17 mouse cellular contexts compared by ENCODE assay signal in genomic region chr17:45402601-45403000, GRCm38 (mm10). TPM values are rescaled to one million over a fixed set of nuclear protein-coding genes. Genes with fewer than 3 reads are reported as not detected.
DNase-seq lines count a peak whose midpoint lies in the region; ATAC-seq and TF ChIP-seq lines count a peak whose summit lies in the region.
"Had no signal": no experiment of that assay in that cellular context is flagged by ENCODE, and none has a peak within 500 bp of the region (broad histone marks: within the 10 kb centered on the region; RNA-seq: fewer than 3 reads in every experiment).

No protein-coding gene starts in this region.

- H3K4me3 ChIP-seq in embryonic facial prominence, embryonic 12.5 days = no peak overlapping the region
- H3K4me3 ChIP-seq in embryonic facial prominence, embryonic 10.5 days = no peak overlapping the region
- H3K4me3 ChIP-seq in lung, embryonic 14.5 days (ENCODE audit: low read depth, low read length) = no peak overlapping the region
- H3K4me3 ChIP-seq in kidney, embryonic 15.5 days (replicated peaks) = no peak overlapping the region
- H3K4me3 ChIP-seq in stomach, embryonic 16.5 days (replicated peaks; ENCODE audit: low read length) = no peak overlapping the region
- no peak overlapping the region for H3K4me3 ChIP-seq in forebrain, embryonic 13.5 days
- H3K4me3 ChIP-seq: forebrain, embryonic 15.5 days; intestine, embryonic 15.5 days; layer of hippocampus, adult 2 months; limb, embryonic 15.5 days; neural tube, embryonic 12.5 days had no signal

- H3K4me2 ChIP-seq in embryonic facial prominence, embryonic 12.5 days (replicated peaks) = no peak overlapping the region
- H3K4me2 ChIP-seq in lung, embryonic 14.5 days = no peak overlapping the region
- H3K4me2 ChIP-seq in kidney, embryonic 15.5 days = no peak overlapping the region
- H3K4me2 ChIP-seq in stomach, embryonic 16.5 days (ENCODE audit: low read depth, low read length) = no peak overlapping the region
- no peak overlapping the region for H3K4me2 ChIP-seq in forebrain, embryonic 13.5 days
- H3K4me2 ChIP-seq: forebrain, embryonic 15.5 days; intestine, embryonic 15.5 days; limb, embryonic 15.5 days; neural tube, embryonic 12.5 days had no signal

- no peak for ATAC-seq in embryonic facial prominence, embryonic 12.5 days (ENCODE audit: insufficient number of reproducible peaks, insufficient read depth, low FRiP score, low TSS enrichment)
- ATAC-seq in lung, embryonic 14.5 days (ENCODE audit: insufficient read depth) = no peak
- ATAC-seq in kidney, embryonic 15.5 days (replicated peaks; ENCODE audit: low FRiP score) = no peak
- ATAC-seq in stomach, embryonic 16.5 days (ENCODE audit: insufficient read depth, low FRiP score) = 0 out of 2 replicates have a peak, but pooled peaks have one; percentile 21
- ATAC-seq in forebrain, embryonic 13.5 days = no peak
- ATAC-seq: intestine, embryonic 15.5 days had no signal

- H3K36me3 ChIP-seq in embryonic facial prominence, embryonic 12.5 days = peaks cover 44% of the 10 kb centered on the region
- H3K36me3 ChIP-seq in embryonic facial prominence, embryonic 10.5 days (replicated peaks) = peaks cover 92% of the 10 kb centered on the region
- H3K36me3 ChIP-seq in lung, embryonic 14.5 days (ENCODE audit: insufficient read depth) = peaks cover 68% of the 10 kb centered on the region
- H3K36me3 ChIP-seq in kidney, embryonic 15.5 days = peaks cover 82% of the 10 kb centered on the region
- H3K36me3 ChIP-seq in stomach, embryonic 16.5 days (ENCODE audit: control insufficient read depth, insufficient read depth, low read length) = peaks cover 17% of the 10 kb centered on the region
- peaks cover 70% of the 10 kb centered on the region for H3K36me3 ChIP-seq in forebrain, embryonic 13.5 days (ENCODE audit: poor library complexity, severe bottlenecking)

- no peak for TF ChIP-seq CTCF in lung, embryonic 14.5 days (IDR thresholded peaks at IDR 0.05; ENCODE audit: low read depth)

- WGBS in embryonic facial prominence, embryonic 12.5 days = 53% methylated on average over 3 of the region's 3 CpGs
- 75% methylated on average over 3 of the region's 3 CpGs for WGBS in embryonic facial prominence, embryonic 10.5 days
- 56% methylated on average over 3 of the region's 3 CpGs for WGBS in lung, embryonic 14.5 days
- 69% methylated on average over 3 of the region's 3 CpGs for whole genome bisulfite sequencing in kidney, embryonic 15.5 days
- 48% methylated on average over 3 of the region's 3 CpGs for WGBS in stomach, embryonic 16.5 days
- WGBS in forebrain, embryonic 13.5 days = 84% methylated on average over 3 of the region's 3 CpGs

- no peak overlapping the region for H3K9ac ChIP-seq in embryonic facial prominence, embryonic 12.5 days
- no peak overlapping the region for H3K9ac ChIP-seq in lung, embryonic 14.5 days
- no peak overlapping the region for H3K9ac ChIP-seq in kidney, embryonic 15.5 days
- H3K9ac ChIP-seq in stomach, embryonic 16.5 days (ENCODE audit: low read length) = no peak overlapping the region
- no peak overlapping the region for H3K9ac ChIP-seq in forebrain, embryonic 13.5 days
- H3K9ac ChIP-seq: forebrain, embryonic 15.5 days; intestine, embryonic 15.5 days; limb, embryonic 15.5 days; neural tube, embryonic 12.5 days had no signal

- H3K9me3 ChIP-seq in embryonic facial prominence, embryonic 12.5 days = no peaks in the 10 kb centered on the region
- H3K9me3 ChIP-seq in embryonic facial prominence, embryonic 10.5 days = no peaks in the 10 kb centered on the region
- H3K9me3 ChIP-seq in lung, embryonic 14.5 days (ENCODE audit: low read depth, low read length) = no peaks in the 10 kb centered on the region
- no peaks in the 10 kb centered on the region for H3K9me3 ChIP-seq in kidney, embryonic 15.5 days (replicated peaks)
- no peaks in the 10 kb centered on the region for H3K9me3 ChIP-seq in stomach, embryonic 16.5 days (replicated peaks; ENCODE audit: control insufficient read depth, low read length)
- H3K9me3 ChIP-seq in forebrain, embryonic 13.5 days (replicated peaks) = no peaks in the 10 kb centered on the region
- H3K9me3 ChIP-seq: forebrain, embryonic 15.5 days; intestine, embryonic 15.5 days; limb, embryonic 15.5 days; neural tube, embryonic 12.5 days had no signal

- peak overlapping the region; percentile 37; the same call in 1 of the 2 replicates for H3K27ac ChIP-seq in embryonic facial prominence, embryonic 12.5 days
- no peak overlapping the region for H3K27ac ChIP-seq in embryonic facial prominence, embryonic 10.5 days (replicated peaks)
- H3K27ac ChIP-seq in lung, embryonic 14.5 days (ENCODE audit: low read depth) = no peak overlapping the region
- H3K27ac ChIP-seq in kidney, embryonic 15.5 days = peak overlapping the region; percentile 45; the same call in 1 of the 2 replicates
- H3K27ac ChIP-seq in stomach, embryonic 16.5 days (ENCODE audit: low read length) = no peak overlapping the region; the same call in 1 of the 2 replicates
- no peak overlapping the region for H3K27ac ChIP-seq in forebrain, embryonic 13.5 days
- H3K27ac ChIP-seq: forebrain, embryonic 15.5 days; intestine, embryonic 15.5 days; layer of hippocampus, adult 2 months; limb, embryonic 15.5 days; neural tube, embryonic 12.5 days had no signal

- DNase-seq in embryonic facial prominence, embryonic 10.5 days (ENCODE audit: low spot score) = no peak
- peak; percentile 5 for DNase-seq in lung, embryonic 14.5 days
- DNase-seq in lung, adult 18-20 months = no peak
- no peak for DNase-seq in heart, postnatal 4 days
- DNase-seq: cerebellum, adult 11-12 months; gastrocnemius, postnatal 36 days; lung, adult 2 months; thymus, adult 18-20 months had no signal

- no peaks in the 10 kb centered on the region for H3K27me3 ChIP-seq in embryonic facial prominence, embryonic 12.5 days
- no peaks in the 10 kb centered on the region for H3K27me3 ChIP-seq in embryonic facial prominence, embryonic 10.5 days (replicated peaks; ENCODE audit: low read depth, poor library complexity, severe bottlenecking)
- no peaks in the 10 kb centered on the region for H3K27me3 ChIP-seq in lung, embryonic 14.5 days (ENCODE audit: insufficient read depth, low read length)
- no peaks in the 10 kb centered on the region for H3K27me3 ChIP-seq in kidney, embryonic 15.5 days
- H3K27me3 ChIP-seq in stomach, embryonic 16.5 days (ENCODE audit: control insufficient read depth, insufficient read depth, low read length) = no peaks in the 10 kb centered on the region
- no peaks in the 10 kb centered on the region for H3K27me3 ChIP-seq in forebrain, embryonic 13.5 days
- H3K27me3 ChIP-seq: forebrain, embryonic 15.5 days; intestine, embryonic 15.5 days; limb, embryonic 15.5 days; neural tube, embryonic 12.5 days had no signal

- no peaks in the 10 kb centered on the region for H3K4me1 ChIP-seq in embryonic facial prominence, embryonic 12.5 days
- no peaks in the 10 kb centered on the region for H3K4me1 ChIP-seq in embryonic facial prominence, embryonic 10.5 days
- no peaks in the 10 kb centered on the region for H3K4me1 ChIP-seq in lung, embryonic 14.5 days (ENCODE audit: insufficient read depth)
- H3K4me1 ChIP-seq in kidney, embryonic 15.5 days = 0 out of 2 replicates have a peak, but pooled peaks cover 7% of the 10 kb centered on the region
- H3K4me1 ChIP-seq in stomach, embryonic 16.5 days (ENCODE audit: control insufficient read depth, insufficient read depth, low read length) = peaks cover 6% of the 10 kb centered on the region
- H3K4me1 ChIP-seq in forebrain, embryonic 13.5 days = no peaks in the 10 kb centered on the region
- H3K4me1 ChIP-seq: intestine, embryonic 15.5 days; neural tube, embryonic 12.5 days had no signal

RNA-seq across cellular contexts. Expression of gene Cdc5l, which starts 30.9 kb away (rescaled TPM):
- 76.4 and 76.6 TPM in 2 replicates for polyA plus RNA-seq in embryonic facial prominence, embryonic 12.5 days (2016; fragmentation: Nextera tagmentation; extraction: Ambion mirVana)
- polyA plus RNA-seq in embryonic facial prominence, embryonic 10.5 days (2016; fragmentation: Nextera tagmentation; extraction: Ambion mirVana) = 66.7 and 68.9 TPM in 2 replicates
- polyA plus RNA-seq in lung, embryonic 14.5 days (2014; fragmentation: Nextera tagmentation; extraction: Ambion mirVana) = 63.8 and 68.1 TPM in 2 replicates
- 67.0 and 67.6 TPM in 2 replicates for polyA plus RNA-seq in kidney, embryonic 15.5 days (2015; fragmentation: Nextera tagmentation; extraction: Ambion mirVana)
- polyA plus RNA-seq in stomach, embryonic 16.5 days (2015; fragmentation: Nextera tagmentation; extraction: Ambion mirVana) = 51.0 and 54.2 TPM in 2 replicates
- total RNA-seq in heart, postnatal 4 days (2021) = 10 to 100 TPM; 52.4 to 54.4 TPM
- polyA plus RNA-seq in forebrain, embryonic 13.5 days (2015; fragmentation: Nextera tagmentation; extraction: Ambion mirVana) = 79.9 and 81.9 TPM in 2 replicates

Comparison
In these comparisons a context has a peak if more than half of its experiments do, and no peak if none do; other contexts are left out.
1. H3K27ac ChIP-seq: peak in embryonic facial prominence, embryonic 12.5 days (single experiment) and kidney, embryonic 15.5 days (single experiment); none in embryonic facial prominence, embryonic 10.5 days (single experiment), lung, embryonic 14.5 days (single experiment), stomach, embryonic 16.5 days (single experiment) and forebrain, embryonic 13.5 days (single experiment).